Mouse (Mus musculus): ENCODE measurements around the gene Uhrf1bp1. TPM values are rescaled to one million over a fixed set of nuclear protein-coding genes. Genes with fewer than 3 reads are reported as not detected.

Gene Uhrf1bp1
- total RNA-seq, 2 experiments from 2014 or later = 16.8 to 20.6 TPM

Other genes with a start within 250 kb of the Uhrf1bp1 start
- 100 to 1,000 TPM; 323 to 334 TPM for gene Nudt3, start 232.9 kb upstream of the Uhrf1bp1 start, total RNA-seq (2021)
- gene RPS10-NUDT3, start 221.2 kb upstream of the Uhrf1bp1 start, total RNA-seq (2021) = under 1 TPM in 1 of 2 experiments, not detected in 1; 0.84 TPM
- 100 to 1,000 TPM; 527 to 608 TPM for gene Rps10, start 219.8 kb upstream of the Uhrf1bp1 start, total RNA-seq (2021)
- gene Pacsin1, start 200.9 kb upstream of the Uhrf1bp1 start, total RNA-seq (2021) = under 1 TPM; 0.25 to 0.67 TPM
- under 1 TPM in 1 of 2 experiments, not detected in 1; 0.18 TPM for gene Spdef, start 127.5 kb upstream of the Uhrf1bp1 start, total RNA-seq (2021)
- gene D17Wsu92e, start 35.8 kb upstream of the Uhrf1bp1 start, total RNA-seq (2021) = 100 to 1,000 TPM; 138 to 145 TPM
- 10 to 100 TPM; 46.0 to 50.6 TPM for gene Snrpc, start 18.3 kb upstream of the Uhrf1bp1 start, total RNA-seq (2021)
- 10 to 100 TPM; 65.8 to 73.0 TPM for gene Anks1, start 52.9 kb downstream of the Uhrf1bp1 start, total RNA-seq (2021)
- 10 to 100 TPM; 22.9 to 24.7 TPM for gene Taf11, start 53.4 kb downstream of the Uhrf1bp1 start, total RNA-seq (2021)
- under 1 TPM in 1 of 2 experiments, not detected in 1; 0.33 TPM for gene Tcp11, start 224.2 kb downstream of the Uhrf1bp1 start, total RNA-seq (2021)